Mouse (Mus musculus) embryo, embryonic 9.5 days (tissue): ENCODE results near the gene Dydc1.

Experiments used
- DNase-seq: peaks from one replicate; pipeline ENCODE4 v3.0.0-alpha.2; 2017; ENCODE audit errors: extremely low spot score

Gene Dydc1

GRCm38 (mm10) chr14:41098726-41099125 is 26.0 kb downstream of the Dydc1 start:
- no peak for DNase-seq

- no peak for DNase-seq
These were observed 28.0 kb downstream of the Dydc1 start for GRCm38 (mm10) chr14:41100712-41101111.

GRCm38 (mm10) chr14:41101242-41101641 is 28.5 kb downstream of the Dydc1 start:
- no peak for DNase-seq

GRCm38 (mm10) chr14:41102269-41102668 is 29.6 kb downstream of the Dydc1 start:
- no peak for DNase-seq

- no peak for DNase-seq
These were observed 32.2 kb downstream of the Dydc1 start, which contains the start of gene Mat1a for GRCm38 (mm10) chr14:41104853-41105444. TSS of gene Mat1a (plus strand) at chr14:41105035.

GRCm38 (mm10) chr14:41111031-41111668 is 38.4 kb downstream of the Dydc1 start:
- no peak for DNase-seq

GRCm38 (mm10) chr14:41112944-41113343 is 40.2 kb downstream of the Dydc1 start:
- DNase-seq: no peak

GRCm38 (mm10) chr14:41116271-41116670 is 43.6 kb downstream of the Dydc1 start:
- DNase-seq: no peak

- no peak for DNase-seq
These were observed 52.0 kb downstream of the Dydc1 start for GRCm38 (mm10) chr14:41124683-41125082.

- DNase-seq: peak; percentile 41
These were observed 55.3 kb downstream of the Dydc1 start for GRCm38 (mm10) chr14:41127997-41128396.

GRCm38 (mm10) chr14:41131540-41131939 is 58.8 kb downstream of the Dydc1 start, which contains the start of gene Sftpa1:
TSS of gene Sftpa1 (plus strand) at chr14:41131782.
- DNase-seq: no peak

GRCm38 (mm10) chr14:41137006-41137405 is 64.3 kb downstream of the Dydc1 start:
- no peak for DNase-seq

GRCm38 (mm10) chr14:41140686-41141085 is 68.0 kb downstream of the Dydc1 start:
- DNase-seq: no peak
